Mouse (Mus musculus) urinary bladder, adult 2 months (tissue): ENCODE data around the gene Gdf11. TPM values are rescaled to one million over a fixed set of nuclear protein-coding genes. Genes with fewer than 3 reads are reported as not detected.
A peak's percentile ranks its signal among the peaks of the same experiment; 100 is the strongest.

Source experiments
- DNase-seq: peaks from one replicate; pipeline ENCODE4 v3.0.0; 2022; ENCODE audit warnings: low spot score
- polyA plus RNA-seq: library from polyadenylated mRNA; depleted of rRNA; stranded (reverse); fragments of >200 nt; gene quantifications from 2 replicates; pipeline ENCODE4 v1.2.3, GENCODE M21; 2012

Gdf11 gene
- polyA plus RNA-seq, 1 experiment = 1.7 TPM

DNA sequence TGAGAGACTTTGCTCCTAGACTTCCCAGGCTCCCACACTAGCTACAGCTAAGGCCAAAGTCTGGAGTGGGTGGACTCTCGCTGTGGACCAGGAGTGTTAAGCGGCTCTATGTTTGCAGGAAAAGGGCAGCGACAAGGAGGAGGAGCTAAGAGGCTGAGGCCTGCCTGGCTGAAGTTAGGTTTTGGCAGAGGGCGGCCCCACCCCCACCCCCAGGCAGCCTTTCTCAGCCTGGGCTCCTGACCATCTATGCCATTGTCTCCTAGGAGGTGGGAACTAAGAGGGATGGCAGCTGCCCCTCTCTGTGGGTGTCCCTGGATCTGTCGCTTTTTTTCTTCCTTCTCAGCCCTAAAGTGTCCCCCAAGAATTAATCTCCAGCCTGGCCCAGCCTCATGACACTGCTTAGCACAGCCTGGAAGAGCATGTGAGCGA is 27.7 kb upstream of the Gdf11 start:
- no peak for DNase-seq

DNA sequence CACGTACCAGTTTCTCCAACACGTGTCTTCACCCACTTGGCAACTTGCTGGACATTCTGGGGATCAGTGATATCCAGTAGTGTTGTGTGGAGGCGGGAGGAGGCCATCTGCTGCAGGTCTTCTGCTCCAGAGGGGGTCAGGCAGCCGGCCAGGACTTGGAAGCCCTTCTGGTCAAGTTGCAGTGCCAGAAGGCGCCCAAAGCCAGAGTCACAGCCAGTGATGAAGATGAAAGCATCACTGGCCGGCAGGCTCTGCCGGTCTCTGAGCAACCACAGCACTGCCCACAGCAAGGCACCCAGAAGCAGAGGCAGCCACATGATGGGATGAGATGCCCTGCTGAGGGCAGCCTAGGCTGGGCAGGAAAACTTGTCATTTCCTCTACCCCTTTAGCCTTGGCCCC is 26.7 kb upstream of the Gdf11 start:
- DNase-seq = peak; percentile 37

DNA sequence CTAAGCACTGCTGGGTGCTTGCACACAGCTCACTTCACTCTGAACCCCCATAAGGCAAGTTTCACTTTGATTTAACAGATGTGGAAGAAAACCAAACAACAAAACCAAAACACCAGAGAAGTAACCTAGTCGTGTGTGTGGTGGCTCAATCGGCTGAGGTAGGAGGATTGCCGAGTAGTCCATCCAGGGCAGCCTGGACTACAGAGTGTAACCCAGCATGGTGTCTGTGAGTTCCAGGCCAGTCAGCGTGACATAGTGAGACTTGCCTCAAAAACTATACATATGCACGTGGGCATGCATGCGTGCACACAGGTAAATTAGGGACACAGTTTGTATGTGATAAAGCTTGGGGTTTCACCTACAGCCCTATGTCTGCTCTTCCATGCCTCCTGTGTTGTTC is 25.9 kb upstream of the Gdf11 start:
- no peak for DNase-seq

DNA sequence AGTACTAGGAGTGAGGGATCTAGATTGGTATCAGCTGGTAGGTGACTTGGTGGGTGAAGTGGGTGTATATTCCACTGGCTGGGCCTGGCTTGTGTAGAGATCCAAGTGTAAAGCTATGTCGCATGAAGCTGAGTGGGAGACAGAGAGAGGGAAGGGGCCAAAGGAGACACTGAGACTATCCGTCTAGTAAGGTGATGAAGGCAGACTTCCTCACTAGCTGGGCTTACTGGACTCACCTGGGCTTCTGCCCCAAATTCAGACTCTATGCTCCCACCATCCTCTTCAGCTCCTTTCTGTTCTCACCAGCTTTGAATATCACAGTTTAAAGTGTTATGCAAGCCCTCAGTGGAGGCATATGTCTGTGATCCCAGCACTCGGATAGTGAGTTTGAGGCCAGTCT is 25.1 kb upstream of the Gdf11 start:
- no peak for DNase-seq

DNA sequence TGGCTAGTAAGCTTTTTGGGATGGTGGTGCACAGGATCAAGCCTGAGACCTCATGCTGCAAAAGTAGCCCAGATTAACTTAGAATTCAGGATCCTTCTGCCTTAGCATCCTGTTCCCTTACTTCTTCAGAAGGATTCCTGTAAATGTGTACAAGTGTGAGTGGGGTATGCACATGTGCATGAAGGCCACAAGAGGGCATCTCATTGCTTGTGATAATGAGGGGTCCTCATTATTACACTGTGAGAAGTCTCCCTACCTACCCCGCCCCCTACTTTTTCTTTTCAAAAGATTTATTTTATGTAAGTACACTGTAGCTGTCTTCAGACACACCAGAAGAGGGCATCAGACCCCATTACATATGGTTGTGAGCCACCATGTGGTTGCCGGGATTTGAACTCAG is 24.0 kb upstream of the Gdf11 start:
- DNase-seq = no peak

DNA sequence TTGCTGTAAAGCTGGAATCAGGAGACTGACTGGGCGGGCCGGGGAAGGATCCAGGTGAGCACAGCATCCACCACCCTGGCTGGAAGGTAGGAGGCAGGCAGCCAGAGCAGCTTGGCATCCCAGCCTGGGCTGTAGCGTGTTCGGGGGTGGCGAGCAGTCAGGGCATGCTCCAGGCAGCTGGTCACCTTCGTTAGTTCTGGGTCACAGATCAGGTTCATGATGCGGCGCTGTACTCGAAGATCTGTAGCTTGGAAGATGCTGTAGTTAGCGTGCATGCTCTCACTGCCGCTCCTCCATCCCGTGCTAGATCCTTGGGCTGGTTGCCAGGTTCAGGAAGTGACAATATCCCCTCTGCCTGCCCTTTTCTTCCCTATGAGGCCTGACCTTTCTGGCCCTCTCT is 22.2 kb upstream of the Gdf11 start:
- no peak for DNase-seq

DNA sequence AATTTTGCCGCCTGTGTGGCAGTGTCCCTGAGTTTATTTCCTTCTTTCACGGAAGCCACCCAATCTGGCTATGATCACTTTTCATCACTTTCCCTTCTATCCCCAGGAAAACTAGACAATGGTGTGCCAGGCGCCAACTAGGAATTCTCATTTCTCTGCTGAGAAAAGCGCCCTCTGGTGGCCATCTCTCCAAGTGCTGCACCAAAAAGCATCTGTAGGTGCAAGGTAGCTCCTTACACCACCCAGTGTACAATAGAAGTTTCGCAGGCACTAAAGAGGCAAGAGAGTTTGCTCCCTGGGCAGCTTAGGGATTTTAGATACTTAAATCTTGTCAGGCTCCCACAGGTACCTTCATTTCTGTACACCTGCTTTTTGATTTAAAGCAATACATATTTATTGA is 21.7 kb upstream of the Gdf11 start:
- peak; percentile 73 for DNase-seq

DNA sequence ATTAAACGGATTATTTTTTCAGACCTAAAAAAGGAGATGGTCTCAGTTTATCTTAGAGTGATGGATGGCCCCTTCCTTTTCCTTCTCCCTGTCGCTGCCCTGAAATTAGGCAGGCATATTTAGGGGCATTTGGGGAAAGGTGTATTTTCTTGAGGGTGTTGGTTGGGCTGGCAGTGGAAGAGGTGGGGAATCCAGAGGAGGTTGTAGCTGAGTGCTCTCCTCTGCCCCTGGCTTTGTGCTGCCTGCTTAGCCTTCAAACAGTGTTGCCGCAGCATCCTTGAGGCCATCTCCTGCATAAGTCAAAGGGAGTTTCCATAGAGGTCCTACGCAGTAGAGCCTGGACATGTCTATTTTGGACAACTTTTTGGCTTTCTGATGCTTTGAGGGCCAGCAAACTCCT is 21.3 kb upstream of the Gdf11 start:
- DNase-seq = no peak

DNA sequence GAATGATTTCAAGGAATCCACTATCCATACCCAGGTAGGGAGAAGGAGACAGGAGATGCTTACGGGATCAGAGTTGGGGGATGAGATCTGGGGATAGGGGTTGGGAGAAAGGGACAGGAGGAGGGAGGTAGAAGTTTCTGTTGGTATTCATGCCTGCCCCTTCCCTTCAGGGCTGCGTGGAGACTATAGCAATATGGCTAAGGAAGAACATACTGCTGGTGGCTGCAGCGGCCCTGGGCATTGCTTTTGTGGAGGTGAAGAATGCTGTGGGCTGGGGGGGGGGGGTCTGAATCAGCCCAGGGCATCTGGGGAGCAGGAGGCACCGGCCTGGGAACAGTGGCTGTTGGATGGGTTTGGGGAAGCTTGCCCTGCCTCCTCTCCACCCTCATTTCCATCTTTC is 20.8 kb upstream of the Gdf11 start:
- no peak for DNase-seq

DNA sequence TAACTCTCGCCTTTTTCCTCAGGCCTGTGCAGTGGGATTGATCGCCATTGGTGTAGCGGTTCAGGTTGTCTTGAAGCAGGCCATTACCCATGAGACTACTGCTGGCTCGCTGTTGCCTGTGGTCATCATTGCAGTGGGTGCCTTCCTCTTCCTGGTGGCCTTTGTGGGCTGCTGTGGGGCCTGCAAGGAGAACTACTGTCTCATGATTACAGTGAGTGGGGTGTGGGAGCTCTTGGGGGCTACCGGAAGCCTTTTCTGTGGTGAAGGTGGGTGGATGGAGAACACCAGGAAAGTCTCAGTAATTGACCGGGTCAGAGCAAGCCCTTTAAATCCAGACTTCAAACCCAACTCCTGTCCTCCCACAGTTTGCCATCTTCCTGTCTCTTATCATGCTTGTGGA is 19.9 kb upstream of the Gdf11 start:
- DNase-seq = no peak

DNA sequence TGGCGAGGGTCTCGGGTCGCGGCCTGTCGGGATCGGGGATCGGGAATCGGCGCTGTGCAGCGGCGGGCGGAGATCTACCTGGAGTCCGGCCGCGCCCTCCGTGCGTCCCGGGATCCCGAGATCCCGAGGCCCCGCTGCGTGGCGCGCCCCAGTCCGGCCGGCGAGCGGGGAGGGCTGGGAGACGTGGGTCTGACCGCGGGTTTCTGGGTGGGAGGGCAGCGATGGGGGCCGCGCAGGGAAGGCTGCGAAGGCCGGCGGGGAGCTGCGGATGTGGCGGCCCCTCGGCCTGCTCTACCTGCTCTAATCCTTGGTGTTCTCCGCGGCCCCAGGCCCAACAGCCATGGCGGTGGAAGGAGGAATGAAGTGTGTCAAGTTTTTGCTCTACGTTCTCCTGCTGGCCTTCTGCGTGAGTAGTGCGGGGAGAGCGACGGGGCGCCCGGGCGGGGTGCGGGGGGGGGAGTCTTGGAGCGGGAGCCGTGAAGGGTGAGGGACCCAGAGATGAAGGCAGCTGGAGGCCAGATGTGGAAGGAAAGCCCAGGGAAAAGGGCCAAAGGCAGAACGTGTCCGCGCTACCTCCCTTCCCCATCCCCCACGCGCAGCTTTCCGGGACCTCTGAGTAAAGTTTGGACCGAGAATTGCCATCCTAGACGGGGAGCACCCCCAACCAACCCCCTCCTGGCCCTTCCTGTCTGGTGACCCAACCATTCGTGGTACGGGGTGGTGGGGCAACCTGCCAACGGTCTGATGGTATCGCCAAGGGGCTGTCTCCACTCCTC is 18.7 kb upstream of the Gdf11 start:
- no peak for DNase-seq

DNA sequence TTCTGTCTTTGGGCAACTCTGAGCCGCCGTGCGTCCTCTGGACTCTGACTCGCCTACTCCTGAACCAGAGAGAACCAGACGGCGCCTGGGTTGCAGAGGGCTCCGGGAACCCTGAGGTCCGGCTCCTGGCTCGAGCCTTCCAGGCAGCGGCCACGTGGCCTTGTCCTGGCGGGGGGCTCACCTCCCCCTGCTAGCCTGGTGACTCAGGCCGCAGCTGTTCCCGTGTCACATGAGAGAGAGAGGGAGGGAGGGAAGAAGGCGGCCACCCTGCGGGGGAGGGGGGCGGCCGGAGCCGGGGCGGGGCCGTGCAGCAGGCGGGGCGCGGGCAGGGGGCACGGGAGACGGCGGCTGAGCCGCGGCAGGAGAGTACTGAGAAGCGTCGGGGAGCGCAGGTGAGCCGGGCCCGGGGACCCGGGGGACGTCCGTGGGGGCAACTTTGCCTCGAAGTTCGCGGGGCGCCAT is 18.1 kb upstream of the Gdf11 start:
- peak; percentile 81 for DNase-seq

DNA sequence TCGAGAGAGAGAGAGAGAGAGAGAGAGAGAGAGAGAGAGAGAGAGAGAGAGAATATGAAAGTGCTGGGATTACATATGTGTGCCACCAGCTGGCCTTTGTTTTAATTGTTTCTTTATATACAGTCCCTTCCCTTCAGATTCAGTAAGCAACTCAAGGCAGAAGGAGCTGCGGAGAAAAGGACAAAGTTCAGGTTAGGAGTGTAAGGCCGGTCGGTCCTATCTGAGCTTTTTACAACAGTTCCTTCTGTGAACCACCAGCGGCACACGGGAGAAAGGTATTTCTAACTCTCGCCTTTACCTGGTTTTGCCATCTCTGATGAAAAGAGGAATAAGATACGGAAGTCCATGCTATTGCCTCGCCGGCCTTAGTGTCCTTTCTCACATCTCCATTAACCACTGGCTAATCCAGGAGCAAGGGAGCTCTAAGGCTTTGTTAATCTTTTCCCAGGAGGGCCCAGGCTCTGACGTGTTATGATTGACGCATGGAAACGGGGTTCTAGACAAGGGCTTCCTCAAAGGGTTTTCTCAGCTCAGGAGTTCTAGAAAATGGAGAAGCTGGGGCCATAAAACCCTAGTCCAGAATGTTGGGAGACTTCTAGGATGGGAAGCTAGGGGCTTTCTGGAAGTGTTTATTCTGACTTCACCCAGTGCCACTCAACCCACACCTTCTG is 17.4 kb upstream of the Gdf11 start:
- no peak for DNase-seq

DNA sequence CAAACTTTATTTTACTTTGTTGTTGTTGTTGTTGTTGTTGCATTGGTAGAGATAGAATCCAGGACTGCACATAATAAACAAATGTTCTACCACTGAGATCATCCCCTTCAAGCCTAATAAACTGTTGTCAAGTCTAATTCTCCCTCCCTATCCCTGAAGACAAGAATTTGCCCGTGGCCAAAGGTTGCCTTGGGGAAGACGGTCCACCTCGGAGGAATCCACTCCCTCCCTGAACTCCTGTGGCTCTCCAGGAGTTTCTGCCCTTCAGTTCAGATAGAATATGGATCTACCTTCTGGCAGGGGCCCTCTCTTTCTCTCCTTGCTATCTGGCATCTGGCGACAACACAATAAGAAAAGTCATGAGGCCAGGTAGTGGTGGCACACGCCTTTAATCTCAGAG is 13.3 kb upstream of the Gdf11 start:
- DNase-seq = no peak

DNA sequence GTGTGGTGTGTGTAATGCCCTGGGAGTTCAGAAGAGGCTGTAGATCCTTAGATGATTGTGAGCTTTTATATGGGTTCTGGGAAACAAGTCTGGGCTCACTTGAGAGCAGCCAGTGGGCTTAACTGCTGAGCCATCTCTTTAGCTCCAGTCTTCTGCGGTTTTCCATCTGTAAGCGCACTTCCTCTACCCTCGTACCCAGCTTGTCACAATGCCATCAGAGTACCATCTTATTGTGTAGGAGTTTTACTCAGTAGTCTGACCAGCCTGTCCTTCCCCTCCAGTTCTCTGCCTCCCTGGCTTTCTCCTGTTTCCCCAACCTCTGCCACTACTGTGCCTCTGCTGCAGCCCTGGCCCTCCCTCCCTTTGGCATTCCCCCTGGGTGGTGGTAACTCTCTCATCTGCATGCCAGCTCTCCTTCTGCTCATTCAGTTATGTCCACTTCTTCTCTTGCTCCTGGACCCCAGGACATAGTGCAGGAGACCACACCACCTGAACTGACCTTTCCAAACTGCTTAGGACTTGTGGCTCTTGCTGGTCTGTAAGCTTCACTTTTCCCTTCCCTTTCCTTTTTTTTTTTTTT is 11.0 kb upstream of the Gdf11 start:
- no peak for DNase-seq

DNA sequence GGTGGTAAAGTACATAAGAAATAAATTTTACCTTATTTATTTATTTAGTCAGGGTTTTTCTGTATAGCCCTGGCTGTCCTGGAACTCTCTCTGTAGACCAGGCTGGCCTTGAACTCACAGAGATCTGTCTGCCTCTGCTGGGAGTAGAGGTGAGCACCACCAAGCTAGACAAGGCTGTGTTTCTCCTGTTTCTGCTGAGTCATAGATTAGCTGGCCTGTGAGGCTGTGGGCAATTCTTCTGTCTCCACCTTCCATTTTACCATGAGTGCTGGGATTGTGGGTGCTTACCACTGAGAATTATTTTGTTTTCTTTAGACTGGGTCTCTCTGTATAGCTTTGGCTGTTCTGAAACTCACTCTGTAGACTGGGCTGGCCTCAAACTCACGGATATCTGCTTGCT is 9.9 kb upstream of the Gdf11 start:
- no peak for DNase-seq

DNA sequence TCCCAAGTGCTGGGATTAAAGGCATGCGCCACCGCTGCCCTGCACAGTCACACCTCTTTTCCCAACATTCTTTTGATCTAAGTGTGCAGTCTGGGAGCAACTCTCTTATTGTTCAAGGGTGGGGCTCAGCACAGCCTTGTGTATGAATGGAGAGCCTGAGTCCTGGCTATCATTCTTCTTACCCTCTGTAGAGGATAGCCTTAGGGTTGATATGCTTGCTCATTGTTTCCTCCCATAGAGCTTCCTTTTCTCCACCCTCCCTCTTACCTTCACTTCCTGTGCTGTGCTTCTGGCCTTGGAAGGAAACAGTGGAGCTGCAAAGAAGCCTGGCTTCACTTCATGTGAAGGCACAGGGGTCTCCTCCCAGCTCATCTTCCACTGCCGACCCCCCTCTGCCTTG is 9.2 kb upstream of the Gdf11 start, which contains the start of gene Cd63:
Gene Cd63 (plus strand): TSS at position 292 of the 400 bp plus-strand sequence.
- DNase-seq = no peak

DNA sequence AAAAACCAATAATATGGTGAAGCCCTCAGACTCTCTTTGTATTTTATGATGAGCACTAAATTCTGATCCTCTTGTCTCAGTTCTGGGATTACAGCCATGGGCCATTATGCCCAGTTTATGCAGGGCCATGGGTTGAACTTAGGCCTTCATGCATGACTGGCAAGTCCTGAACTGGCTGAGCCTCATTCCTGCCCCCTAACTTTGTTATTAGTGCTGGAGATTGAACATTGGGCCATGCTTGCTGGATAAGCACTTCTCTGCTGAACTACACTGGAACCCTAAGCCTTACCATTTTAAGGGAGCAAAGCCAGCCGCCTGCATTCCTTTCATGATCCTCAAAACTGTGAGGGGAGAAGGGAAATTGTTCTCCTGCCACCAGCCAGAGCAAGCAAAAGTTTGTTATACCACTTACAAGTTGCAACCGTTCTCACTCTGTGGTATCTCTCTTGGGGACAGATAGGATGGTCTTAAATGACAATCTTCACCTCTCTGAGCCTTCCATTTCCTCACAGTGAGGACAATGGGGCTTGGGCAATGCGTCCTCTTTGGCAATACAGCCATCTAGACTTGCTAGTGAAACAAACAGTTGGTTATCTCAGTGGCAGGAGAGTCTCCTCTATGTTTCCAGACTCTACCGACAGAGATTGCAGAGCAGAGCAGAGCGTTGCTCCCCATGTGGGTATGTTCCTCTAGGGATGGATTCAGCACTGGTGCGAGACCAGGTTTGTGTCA is 8.4 kb upstream of the Gdf11 start:
- DNase-seq = no peak

DNA sequence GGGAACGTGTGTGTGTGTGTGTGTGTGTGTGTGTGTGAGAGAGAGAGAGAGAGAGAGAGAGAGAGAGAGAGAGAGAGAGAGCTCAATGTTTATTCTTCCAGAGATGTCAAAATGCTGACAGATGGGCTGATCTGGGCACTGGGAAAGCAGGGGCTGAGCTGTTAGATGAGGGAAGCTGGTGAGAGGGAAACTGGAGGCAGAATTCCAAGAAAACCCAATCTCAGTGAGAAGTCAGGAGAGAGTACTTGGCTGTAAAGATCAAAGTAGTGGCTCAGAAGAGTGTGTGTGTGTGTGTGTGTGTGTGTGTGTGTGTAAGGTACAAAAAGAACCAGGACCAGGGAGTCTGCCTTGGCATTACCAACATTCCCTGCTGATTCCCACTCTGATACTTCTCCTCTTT is 6.0 kb upstream of the Gdf11 start:
- no peak for DNase-seq

DNA sequence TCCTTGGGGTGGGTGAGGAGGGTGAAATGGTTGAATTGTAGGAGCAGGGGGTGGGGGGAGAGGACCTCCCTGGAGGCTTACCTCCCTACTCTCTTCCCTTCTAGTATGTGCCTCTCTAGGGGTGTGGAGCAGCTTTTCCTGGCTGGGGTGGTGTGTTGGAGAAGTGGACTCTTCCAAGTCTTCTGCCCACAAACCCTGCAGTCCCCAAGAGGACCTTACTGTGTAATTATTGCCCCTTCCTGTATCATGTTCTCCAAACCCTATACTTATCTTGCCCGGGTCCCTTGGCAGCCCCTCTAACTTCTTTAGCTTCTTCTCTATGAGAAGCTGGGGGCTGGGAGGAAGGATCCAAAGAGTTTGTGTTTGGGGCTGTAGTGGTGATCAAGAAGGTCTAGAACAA is 5.3 kb upstream of the Gdf11 start:
- DNase-seq = no peak

DNA sequence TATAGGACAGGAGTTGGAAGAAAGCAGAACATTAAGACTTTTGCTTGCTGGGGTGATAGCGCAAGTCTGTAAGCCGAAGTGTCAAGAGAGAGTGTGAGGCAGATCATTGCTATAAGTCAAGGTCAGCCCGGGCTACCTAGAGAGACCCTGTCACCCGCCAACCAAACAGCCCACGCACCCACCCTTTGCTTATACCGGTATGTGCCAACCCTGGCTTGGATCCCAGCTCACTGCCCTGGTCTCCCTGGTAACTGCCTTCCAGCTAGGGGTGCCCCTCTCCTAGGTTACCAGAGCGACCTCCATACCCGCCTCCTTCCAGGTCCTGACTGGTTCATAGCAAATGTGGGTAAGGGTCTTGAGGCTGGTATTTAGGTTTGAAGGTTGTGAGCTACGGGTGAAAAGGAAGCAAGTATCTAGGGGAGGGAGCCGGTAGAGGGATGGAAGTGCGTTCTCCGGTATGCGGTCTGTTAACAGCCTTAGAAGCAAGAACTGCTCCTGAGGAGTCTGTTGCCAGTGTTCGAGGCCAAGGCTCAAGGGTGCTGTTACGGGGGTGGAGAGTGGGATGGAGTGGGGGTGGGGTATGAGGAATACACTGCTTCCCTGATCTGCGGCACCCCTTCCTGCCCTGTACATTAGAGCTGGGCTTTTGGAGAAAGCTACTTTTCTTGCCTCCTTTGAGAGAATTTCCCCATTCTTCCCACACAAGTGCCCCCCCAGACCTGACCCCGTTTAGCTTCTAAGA is 4.6 kb upstream of the Gdf11 start:
- no peak for DNase-seq

DNA sequence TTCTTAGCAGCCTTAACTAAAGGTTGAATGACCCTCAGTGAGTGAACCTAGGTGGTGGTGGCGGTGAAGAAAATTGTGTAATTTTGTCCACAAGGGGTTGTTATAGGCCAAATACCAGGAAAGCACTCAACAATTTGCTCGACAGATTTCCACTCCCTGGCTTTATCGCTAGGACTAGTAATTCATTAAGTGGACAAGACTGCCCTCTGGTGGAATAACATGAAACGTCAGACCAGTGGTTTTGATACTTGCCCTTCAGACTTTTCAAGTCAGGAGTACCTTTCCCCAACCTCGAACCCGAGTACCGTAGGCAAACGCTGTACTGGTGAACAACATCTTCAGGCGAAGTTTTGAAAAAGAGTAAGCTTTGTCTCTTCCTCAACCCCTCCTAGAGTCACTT is 3.9 kb upstream of the Gdf11 start:
- DNase-seq = no peak
